Mouse (Mus musculus) ES-E14 (cell line): ENCODE measurements around the gene Zg16. TPM values are rescaled to one million over a fixed set of nuclear protein-coding genes. Genes with fewer than 3 reads are reported as not detected.
A peak's percentile ranks its signal among the peaks of the same experiment; 100 is the strongest.

ENCODE experiments used
- DNase-seq: peaks from one replicate; pipeline ENCODE4 v3.0.0-alpha.2; 2013; ENCODE audit warnings: low read depth, low spot score
- H3K27ac ChIP-seq: 2 replicates; pipeline ENCODE4 v1.5.1; 2012; ENCODE audit warnings: low read depth, mild to moderate bottlenecking, low read length, moderate library complexity, mixed read lengths; ENCODE audit not compliant: poor library complexity, insufficient read depth, severe bottlenecking
- H3K36me3 ChIP-seq: 2 replicates; pipeline ENCODE4 v1.6.1; 2012; ENCODE audit warnings: mild to moderate bottlenecking, low read length, moderate library complexity, mixed read lengths; ENCODE audit not compliant: control insufficient read depth, poor library complexity, insufficient read depth, severe bottlenecking
- H3K4me1 ChIP-seq, 2 experiments: fragments of 150-350 bp in 1 of 2; sonication (generic) in 1 of 2; 2 replicates each; pipeline ENCODE4 v1.6.1; 2012; ENCODE audit warnings: low read length in 2 of 2, mild to moderate bottlenecking in 1 of 2, mixed read lengths in 1 of 2; ENCODE audit not compliant: control insufficient read depth in 2 of 2, insufficient read depth in 2 of 2, poor library complexity in 1 of 2
- H3K4me3 ChIP-seq, 2 experiments: fragments of 150-350 bp in 1 of 2; sonication (generic) in 1 of 2; 2 replicates each; pipeline ENCODE4 v1.5.1; 2012; ENCODE audit warnings: low read length in 2 of 2, low read depth in 1 of 2, mild to moderate bottlenecking in 1 of 2, mixed read lengths in 1 of 2; ENCODE audit not compliant: insufficient read depth in 1 of 2, poor library complexity in 1 of 2, severe bottlenecking in 1 of 2
- H3K9ac ChIP-seq: 2 replicates; pipeline ENCODE4 v1.6.1; 2012; ENCODE audit warnings: low read depth, mild to moderate bottlenecking, low read length, mixed read lengths; ENCODE audit not compliant: poor library complexity, insufficient read depth, severe bottlenecking
- H3K9me3 ChIP-seq: fragments of 150-350 bp; sonication (generic); 2 replicates; pipeline ENCODE4 v1.6.1; 2012; ENCODE audit warnings: low read depth, mild to moderate bottlenecking, low read length; ENCODE audit not compliant: control insufficient read depth, insufficient read depth
- CHD2 ChIP-seq: IDR thresholded peaks from 2 replicates; pipeline ENCODE4 v1.6.1; 2014; ENCODE audit warnings: mild to moderate bottlenecking, low read depth, low read length, inconsistent platforms
- HCFC1 ChIP-seq: IDR thresholded peaks from 2 replicates; pipeline ENCODE4 v1.6.1; 2012; ENCODE audit warnings: low read length, inconsistent platforms, borderline replicate concordance; ENCODE audit not compliant: insufficient read depth
- MAFK ChIP-seq: IDR thresholded peaks from 2 replicates; pipeline ENCODE4 v1.6.1; 2014; ENCODE audit warnings: mild to moderate bottlenecking, low read depth, low read length, inconsistent platforms; ENCODE audit not compliant: insufficient read depth
- ZC3H11A ChIP-seq: IDR thresholded peaks from 2 replicates; pipeline ENCODE4 v1.6.1; 2012; ENCODE audit warnings: low read depth, mild to moderate bottlenecking, inconsistent platforms, low read length, borderline replicate concordance
- ZNF384 ChIP-seq: IDR thresholded peaks from 2 replicates; pipeline ENCODE4 v1.6.1; 2012; ENCODE audit warnings: low read depth, low read length, inconsistent platforms
- in situ Hi-C, 2 experiments: fragments of 600-800 bp; cut with MboI; formaldehyde crosslinking; loops; one replicate each; pipeline ENCODE4 v1.15.1; 2025; ENCODE audit warnings: low sequenced_read_pairs in 2 of 2, inconsistent platforms in 1 of 2; ENCODE audit not compliant: unreplicated experiment in 2 of 2
- total RNA-seq: library from RNA; depleted of rRNA; stranded (reverse); fragments of 300-350 nt; gene quantifications from 2 replicates; pipeline ENCODE4 v1.2.3, GENCODE M21; 2012

The Zg16 gene
- total RNA-seq, 1 experiment, result not detected

DNA sequence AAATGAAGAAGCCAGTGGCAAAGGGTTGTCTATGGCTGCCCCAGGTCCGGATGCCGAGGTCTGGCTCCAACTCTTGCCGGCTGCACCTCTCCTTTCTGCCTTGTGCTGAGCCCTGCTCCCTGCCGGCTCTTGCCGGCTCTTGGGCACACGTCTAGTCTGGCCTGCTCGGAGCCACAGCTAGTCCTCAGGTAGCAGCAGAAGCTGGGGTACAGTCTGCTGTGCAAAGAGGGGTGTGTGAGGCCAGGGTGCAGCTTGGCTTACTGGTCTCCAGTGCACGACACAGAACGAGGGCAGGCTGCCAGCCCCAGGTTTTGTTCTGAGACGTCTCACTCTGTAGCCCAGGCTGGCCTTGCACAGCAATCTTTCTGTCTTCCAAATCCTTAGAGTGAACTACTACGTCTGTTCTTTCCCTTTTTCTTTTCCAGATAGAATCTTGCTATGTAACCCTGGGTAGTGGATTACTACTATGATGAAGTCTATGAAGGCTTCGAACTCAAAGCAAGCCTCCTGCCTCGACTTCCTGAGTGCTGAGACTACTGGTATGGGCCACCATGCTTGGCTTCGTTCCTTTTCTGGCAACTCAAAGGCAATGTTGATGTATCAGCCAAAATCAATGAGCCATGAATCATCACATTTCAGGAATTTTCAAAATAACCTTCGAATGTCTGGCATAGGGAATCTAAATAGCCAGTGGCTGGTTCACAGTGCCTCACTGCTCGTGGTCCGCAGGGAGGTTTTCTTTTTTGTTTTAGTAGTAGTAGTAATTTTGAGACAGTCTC is 77.6 kb downstream of the Zg16 start:
- in situ Hi-C loops, result no loop called here
- Histone ChIP-seq H3K9ac (0 out of 2 replicates have a peak overlapping the region, but pooled peaks have one; percentile 19), H3K4me3 (no peak overlapping the region), H3K9me3 (no peaks in the 10 kb centered on the region), H3K4me1 (peaks cover 2 to 18% of the 10 kb centered on the region in 2 experiments; a peak in 3 of 4 replicates), H3K36me3 (peaks cover 3% of the 10 kb centered on the region), H3K27ac (0 out of 2 replicates have a peak overlapping the region, but pooled peaks have one; percentile 64)
- TF ChIP-seq ZC3H11A, result no peak
- no peak for TF ChIP-seq ZNF384
- no peak for TF ChIP-seq HCFC1
- no peak for TF ChIP-seq CHD2
- no peak for TF ChIP-seq MAFK
- no peak for DNase-seq

- TF ChIP-seq CHD2, result no peak
- TF ChIP-seq MAFK, result peak; percentile 86
- TF ChIP-seq HCFC1, result no peak
- peak overlapping the region; percentile 64 for H3K27ac ChIP-seq
- H3K9ac ChIP-seq, result peak overlapping the region; percentile 44; the same call in 1 of the 2 replicates
- H3K9me3 ChIP-seq, result no peaks in the 10 kb centered on the region
- H3K4me3 ChIP-seq, result no peak overlapping the region
- in situ Hi-C loops, result no loop called here
- no peak for DNase-seq
- peaks cover 3% of the 10 kb centered on the region; the same call in 1 of the 2 replicates for H3K36me3 ChIP-seq
- peaks cover 2 to 25% of the 10 kb centered on the region in 2 experiments; a peak in 3 of 4 replicates for H3K4me1 ChIP-seq
These were observed 78.7 kb downstream of the Zg16 start for GRCm38 (mm10) chr7:127008239-127009019.

DNA sequence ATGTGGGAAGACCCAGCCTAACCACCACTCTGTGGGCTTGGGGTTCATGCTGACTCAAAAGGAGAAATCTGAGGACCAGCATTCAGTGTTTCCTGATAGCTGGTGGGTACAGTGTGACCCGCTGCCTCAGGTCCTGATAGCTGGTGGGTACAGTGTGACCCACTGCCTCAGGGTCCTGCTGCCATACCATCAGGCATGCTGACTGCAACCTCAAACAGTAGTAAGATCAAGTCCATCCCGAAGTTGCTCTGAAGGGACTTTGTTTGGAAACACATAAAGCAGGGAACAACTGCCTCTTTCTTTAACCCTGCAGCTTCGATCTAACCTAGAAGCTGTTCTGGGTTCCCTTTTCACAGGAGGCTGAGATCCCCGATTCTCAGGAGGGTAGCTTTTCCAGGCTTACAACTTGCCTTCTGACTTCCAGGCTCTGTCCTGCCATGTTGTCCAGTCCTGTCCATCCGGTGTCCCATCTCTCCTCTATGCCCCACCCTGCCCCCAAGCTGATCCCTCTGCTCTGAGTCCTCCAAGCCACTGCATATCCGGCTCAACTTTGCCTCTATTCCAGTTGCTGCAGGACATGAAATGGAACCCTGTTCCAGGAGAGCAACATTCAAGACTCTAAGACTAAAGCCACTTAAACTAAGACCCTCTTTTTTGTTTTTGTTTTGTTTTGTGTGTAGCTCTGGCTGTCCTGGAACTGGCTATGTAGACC is 79.7 kb downstream of the Zg16 start:
- Histone ChIP-seq H3K9me3 (no peaks in the 10 kb centered on the region), H3K4me3 (no peak overlapping the region), H3K36me3 (no peaks in the 10 kb centered on the region), H3K27ac (peak overlapping the region; percentile 17; the same call in 1 of the 2 replicates), H3K9ac (no peak overlapping the region), H3K4me1 (peaks cover 2 to 29% of the 10 kb centered on the region in 2 experiments; a peak in 3 of 4 replicates)
- TF ChIP-seq CHD2 (no peak), ZC3H11A (no peak), HCFC1 (no peak), MAFK (no peak), ZNF384 (no peak)
- in situ Hi-C loops, result no loop called here
- no peak for DNase-seq

GRCm38 (mm10) chr7:127004122-127004875 is 82.8 kb downstream of the Zg16 start:
- no peak overlapping the region for H3K4me3 ChIP-seq
- DNase-seq, result no peak
- no peaks in the 10 kb centered on the region for H3K36me3 ChIP-seq
- TF ChIP-seq ZNF384 (no peak), MAFK (peak; percentile 87)
- peak overlapping the region; percentile 14; the same call in 1 of the 2 replicates for H3K9ac ChIP-seq
- H3K9me3 ChIP-seq, result no peaks in the 10 kb centered on the region
- peak overlapping the region; percentile 47; the same call in 1 of the 2 replicates for H3K27ac ChIP-seq
- in situ Hi-C loops, result no loop called here
- peaks cover 2 to 28% of the 10 kb centered on the region in 2 experiments; a peak in 3 of 4 replicates for H3K4me1 ChIP-seq
